Mouse (Mus musculus) C3H10T1/2 (cell line): ENCODE data around the gene Olfr481. TPM values are rescaled to one million over a fixed set of nuclear protein-coding genes. Genes with fewer than 3 reads are reported as not detected.

Source experiments
- polyA plus RNA-seq, 2 experiments: library from polyadenylated mRNA; unstranded; fragments of >200 nt; fragmentation: generic; extraction: Trizol; gene quantifications; one replicate each; pipeline ENCODE4 v1.2.1; 2012; ENCODE audit warnings: missing spikeins in 2 of 2

The Olfr481 gene
- not detected for polyA plus RNA-seq

GRCm38 (mm10) chr7:108079555-108079954, at the start of gene Olfr481:
Olfr481 (plus strand) TSS chr7:108079855.

GRCm38 (mm10) chr7:108033889-108034288, 45.8 kb upstream of the Olfr481 start, which contains the start of gene Olfr478:
Olfr478 (minus strand) TSS chr7:108033989.

GRCm38 (mm10) chr7:108050393-108050792, 29.3 kb upstream of the Olfr481 start, which contains the start of gene Olfr479:
Olfr479 (plus strand) TSS chr7:108050693.

GRCm38 (mm10) chr7:108067246-108067645, 12.4 kb upstream of the Olfr481 start, which contains the start of gene Olfr480:
Olfr480 (minus strand) TSS chr7:108067346.

GRCm38 (mm10) chr7:108097486-108097885, 17.8 kb downstream of the Olfr481 start, which contains the start of gene Olfr482:
Olfr482 (minus strand) TSS chr7:108097586.

GRCm38 (mm10) chr7:108100549-108100948, 20.9 kb downstream of the Olfr481 start, which contains the start of gene Olfr483:
Olfr483 (plus strand) TSS chr7:108100849.

GRCm38 (mm10) chr7:108127349-108127748, 47.7 kb downstream of the Olfr481 start, which contains the start of gene Olfr484:
Olfr484 (minus strand) TSS chr7:108127449.

Other genes starting within 250 kb of the Olfr481 start
- not detected for gene Olfr470, start 232.4 kb upstream of the Olfr481 start, polyA plus RNA-seq
- not detected for gene Olfr472, start 182.0 kb upstream of the Olfr481 start, polyA plus RNA-seq
- gene Olfr473, start 149.4 kb upstream of the Olfr481 start, polyA plus RNA-seq = not detected
- not detected for gene Olfr474, start 125.2 kb upstream of the Olfr481 start, polyA plus RNA-seq
- not detected for gene Olfr476, start 115.1 kb upstream of the Olfr481 start, polyA plus RNA-seq
- not detected for gene Olfr477, start 93.2 kb upstream of the Olfr481 start, polyA plus RNA-seq
- gene Olfr478, start 45.9 kb upstream of the Olfr481 start, polyA plus RNA-seq = not detected
- not detected for gene Olfr479, start 29.2 kb upstream of the Olfr481 start, polyA plus RNA-seq
- not detected for gene Olfr480, start 12.5 kb upstream of the Olfr481 start, polyA plus RNA-seq
- gene Olfr482, start 17.7 kb downstream of the Olfr481 start, polyA plus RNA-seq = under 1 TPM in 1 of 2 experiments, not detected in 1; 0.02 TPM
- gene Olfr483, start 21.0 kb downstream of the Olfr481 start, polyA plus RNA-seq = not detected
- not detected for gene Olfr484, start 47.6 kb downstream of the Olfr481 start, polyA plus RNA-seq
- gene Olfr485, start 80.0 kb downstream of the Olfr481 start, polyA plus RNA-seq = not detected
- not detected for gene Olfr486, start 92.9 kb downstream of the Olfr481 start, polyA plus RNA-seq
- gene Olfr487, start 134.8 kb downstream of the Olfr481 start, polyA plus RNA-seq = not detected
- gene Olfr488, start 178.5 kb downstream of the Olfr481 start, polyA plus RNA-seq = not detected
- gene Olfr490, start 209.1 kb downstream of the Olfr481 start, polyA plus RNA-seq = not detected
- gene Olfr491, start 233.6 kb downstream of the Olfr481 start, polyA plus RNA-seq = not detected
- gene Olfr492, start 243.8 kb downstream of the Olfr481 start, polyA plus RNA-seq = not detected